Comparison of ENCODE assay signal across 9 mouse cellular contexts in the genomic region with DNA sequence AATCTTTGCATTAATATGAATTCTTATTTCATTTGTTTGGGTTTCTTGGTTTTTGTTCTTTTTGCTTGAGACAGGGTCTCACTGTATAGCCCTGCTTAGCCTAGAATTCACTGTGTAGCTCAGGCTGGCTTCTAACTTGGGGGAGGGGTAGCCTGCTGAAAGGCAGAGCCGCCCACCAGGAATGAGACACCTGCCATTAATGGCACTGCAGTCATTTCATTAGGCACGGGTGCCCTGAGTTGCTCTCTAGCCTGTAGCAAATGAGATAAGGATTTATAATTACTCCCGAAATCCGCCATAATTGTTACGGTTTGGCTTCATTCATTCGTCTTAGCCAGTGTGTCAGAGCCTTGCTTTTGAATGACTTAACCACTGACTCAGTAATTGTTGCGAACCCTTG. TPM values are rescaled to one million over a fixed set of nuclear protein-coding genes. Genes with fewer than 3 reads are reported as not detected.
DNase-seq lines count a peak whose midpoint lies in the region; ATAC-seq and TF ChIP-seq lines count a peak whose summit lies in the region.
"Had no signal": no experiment of that assay in that cellular context is flagged by ENCODE, and none has a peak within 500 bp of the region (broad histone marks: within the 10 kb centered on the region; RNA-seq: fewer than 3 reads in every experiment).

No protein-coding gene starts in this region.

- 69% methylated on average over 7 of the region's 7 CpGs for WGBS in embryonic facial prominence, embryonic 13.5 days
- 78% methylated on average over 7 of the region's 7 CpGs for WGBS in intestine, embryonic 14.5 days
- WGBS in neural tube, embryonic 12.5 days, result 59% methylated on average over 7 of the region's 7 CpGs

- no peak for TF ChIP-seq CTCF in left cerebral cortex, adult 2 months (IDR thresholded peaks at IDR 0.05)

- H3K4me3 ChIP-seq in left cerebral cortex, adult 2 months, result peak overlapping the region; percentile 96
- peak overlapping the region; percentile 99 for H3K4me3 ChIP-seq in embryonic facial prominence, embryonic 13.5 days
- peak overlapping the region; percentile 67; the same call in 1 of the 2 replicates for H3K4me3 ChIP-seq in intestine, embryonic 14.5 days (ENCODE audit: low read depth, low read length)
- peak overlapping the region; percentile 22 for H3K4me3 ChIP-seq in neural tube, embryonic 12.5 days

- ATAC-seq in embryonic facial prominence, embryonic 13.5 days (ENCODE audit: insufficient number of reproducible peaks, insufficient read depth, low FRiP score, low TSS enrichment, low read depth), result no peak
- no peak for ATAC-seq in intestine, embryonic 14.5 days (replicated peaks; ENCODE audit: low FRiP score, low TSS enrichment, low read depth)
- ATAC-seq in neural tube, embryonic 12.5 days (ENCODE audit: low FRiP score, low read depth), result no peak

- H3K27me3 ChIP-seq in embryonic facial prominence, embryonic 13.5 days, result no peaks in the 10 kb centered on the region
- H3K27me3 ChIP-seq in intestine, embryonic 14.5 days (replicated peaks; ENCODE audit: control insufficient read depth, insufficient read depth, low read length), result no peaks in the 10 kb centered on the region
- H3K27me3 ChIP-seq in neural tube, embryonic 12.5 days (replicated peaks), result no peaks in the 10 kb centered on the region

- H3K4me1 ChIP-seq in embryonic facial prominence, embryonic 13.5 days, result peaks cover 24% of the 10 kb centered on the region
- H3K4me1 ChIP-seq in intestine, embryonic 14.5 days (replicated peaks; ENCODE audit: control insufficient read depth, insufficient read depth, low read length), result peaks cover 20% of the 10 kb centered on the region; the same call in 1 of the 2 replicates
- H3K4me1 ChIP-seq in neural tube, embryonic 12.5 days, result peaks cover 51% of the 10 kb centered on the region

- H3K4me2 ChIP-seq in embryonic facial prominence, embryonic 13.5 days, result peak overlapping the region; percentile 83
- H3K4me2 ChIP-seq in intestine, embryonic 14.5 days (ENCODE audit: low read length), result peak overlapping the region; percentile 87
- peak overlapping the region; percentile 93 for H3K4me2 ChIP-seq in neural tube, embryonic 12.5 days (replicated peaks)

- H3K9me3 ChIP-seq in embryonic facial prominence, embryonic 13.5 days, result no peaks in the 10 kb centered on the region
- H3K9me3 ChIP-seq in intestine, embryonic 14.5 days (ENCODE audit: control insufficient read depth, low read length), result no peaks in the 10 kb centered on the region
- no peaks in the 10 kb centered on the region for H3K9me3 ChIP-seq in neural tube, embryonic 12.5 days

- no peak for DNase-seq in left cerebral cortex, adult 2 months (ENCODE audit: extremely low spot score in 1 of 2, low spot score in 2 of 2)
- no peak for DNase-seq in left cerebral cortex, postnatal 36 days (ENCODE audit: low spot score in 2 of 2)
- no peak for DNase-seq in intestine, embryonic 14.5 days (ENCODE audit: low spot score)
- DNase-seq in thymus, postnatal 0 days (ENCODE audit: low spot score), result no peak
- DNase-seq in cerebellum, postnatal 4 days (ENCODE audit: low spot score in 2 of 2), result no peak
- DNase-seq in urinary bladder, postnatal 25 days (ENCODE audit: low spot score), result no peak
- DNase-seq: gastrocnemius, postnatal 14 days had no signal

- no peak overlapping the region for H3K9ac ChIP-seq in embryonic facial prominence, embryonic 13.5 days
- H3K9ac ChIP-seq in intestine, embryonic 14.5 days (ENCODE audit: low read length), result no peak overlapping the region
- peak overlapping the region; percentile 13; the same call in 1 of the 2 replicates for H3K9ac ChIP-seq in neural tube, embryonic 12.5 days

- no peaks in the 10 kb centered on the region for H3K36me3 ChIP-seq in embryonic facial prominence, embryonic 13.5 days
- H3K36me3 ChIP-seq in intestine, embryonic 14.5 days (ENCODE audit: control insufficient read depth, insufficient read depth, low read length), result no peaks in the 10 kb centered on the region
- H3K36me3 ChIP-seq in neural tube, embryonic 12.5 days, result no peaks in the 10 kb centered on the region

- intact Hi-C loops in left cerebral cortex, adult 2 months (cut with DNase I), result no loop called here
- intact Hi-C loops in left cerebral cortex, postnatal 36 days (cut with DNase I), result no loop called here

- no peak overlapping the region for H3K27ac ChIP-seq in left cerebral cortex, adult 2 months
- H3K27ac ChIP-seq in embryonic facial prominence, embryonic 13.5 days, result no peak overlapping the region
- no peak overlapping the region for H3K27ac ChIP-seq in intestine, embryonic 14.5 days (ENCODE audit: low read depth)
- H3K27ac ChIP-seq in neural tube, embryonic 12.5 days, result no peak overlapping the region

RNA-seq across cellular contexts. Expression of a gene that starts 0.9 kb away (rescaled TPM):
- 10 to 100 TPM; 42.7 to 43.7 TPM for total RNA-seq in left cerebral cortex, adult 2 months (2021)
- total RNA-seq in left cerebral cortex, postnatal 36 days (2021), result 10 to 100 TPM; 32.0 to 46.1 TPM
- polyA plus RNA-seq in embryonic facial prominence, embryonic 13.5 days (2015; fragmentation: Nextera tagmentation; extraction: Ambion mirVana), result 49.6 and 49.8 TPM in 2 replicates
- polyA plus RNA-seq in intestine, embryonic 14.5 days (2014; fragmentation: Nextera tagmentation; extraction: Ambion mirVana), result 35.6 and 37.2 TPM in 2 replicates
- polyA plus RNA-seq in neural tube, embryonic 12.5 days (2016; fragmentation: Nextera tagmentation; extraction: Ambion mirVana), result 53.9 and 57.2 TPM in 2 replicates
- polyA plus RNA-seq in thymus, postnatal 0 days (2015; fragmentation: Nextera tagmentation; extraction: Ambion mirVana), result 72.3 and 75.1 TPM in 2 replicates

RNA-seq across cellular contexts. Expression of a gene that starts 1.7 kb away (rescaled TPM):
- total RNA-seq in left cerebral cortex, adult 2 months (2021), result 10 to 100 TPM; 31.0 to 38.8 TPM
- 10 to 100 TPM; 34.7 to 35.4 TPM for total RNA-seq in left cerebral cortex, postnatal 36 days (2021)
- 45.9 and 47.0 TPM in 2 replicates for polyA plus RNA-seq in embryonic facial prominence, embryonic 13.5 days (2015; fragmentation: Nextera tagmentation; extraction: Ambion mirVana)
- polyA plus RNA-seq in intestine, embryonic 14.5 days (2014; fragmentation: Nextera tagmentation; extraction: Ambion mirVana), result 50.1 and 65.4 TPM in 2 replicates
- 76.4 and 89.3 TPM in 2 replicates for polyA plus RNA-seq in neural tube, embryonic 12.5 days (2016; fragmentation: Nextera tagmentation; extraction: Ambion mirVana)
- 80.3 and 86.3 TPM in 2 replicates for polyA plus RNA-seq in thymus, postnatal 0 days (2015; fragmentation: Nextera tagmentation; extraction: Ambion mirVana)

RNA-seq across cellular contexts. Expression of a gene that starts 47.1 kb away (rescaled TPM):
- total RNA-seq in left cerebral cortex, adult 2 months (2021), result 100 to 1,000 TPM; 144 to 161 TPM
- total RNA-seq in left cerebral cortex, postnatal 36 days (2021), result 100 to 1,000 TPM; 169 to 176 TPM
- 103 TPM in 2 replicates for polyA plus RNA-seq in embryonic facial prominence, embryonic 13.5 days (2015; fragmentation: Nextera tagmentation; extraction: Ambion mirVana)
- polyA plus RNA-seq in intestine, embryonic 14.5 days (2014; fragmentation: Nextera tagmentation; extraction: Ambion mirVana), result 94.3 and 103 TPM in 2 replicates
- 190 and 192 TPM in 2 replicates for polyA plus RNA-seq in neural tube, embryonic 12.5 days (2016; fragmentation: Nextera tagmentation; extraction: Ambion mirVana)
- polyA plus RNA-seq in thymus, postnatal 0 days (2015; fragmentation: Nextera tagmentation; extraction: Ambion mirVana), result 119 and 139 TPM in 2 replicates

Comparison
In these comparisons a context has a peak if more than half of its experiments do, and no peak if none do; other contexts are left out.
1. H3K4me3 ChIP-seq: peak in every context shown above with its lines; median percentile 99 in embryonic facial prominence, embryonic 13.5 days; 96 in left cerebral cortex, adult 2 months; 67 in intestine, embryonic 14.5 days; 22 in neural tube, embryonic 12.5 days.